Mouse (Mus musculus) embryonic facial prominence, embryonic 11.5 days (tissue): ENCODE data around the gene Alg11. TPM values are rescaled to one million over a fixed set of nuclear protein-coding genes. Genes with fewer than 3 reads are reported as not detected.

Experiments used
- ATAC-seq: fragments of 200-750 bp; cut with Nextera tagmentation; replicated peaks from 2 replicates; pipeline ENCODE4 v1.8.0; 2017; ENCODE audit warnings: low read depth; ENCODE audit not compliant: insufficient number of reproducible peaks, low FRiP score, low TSS enrichment
- DNase-seq: peaks from one replicate; pipeline ENCODE4 v3.0.0-alpha.2; 2015; ENCODE audit warnings: low spot score
- H3K27ac ChIP-seq: fragments of 300-500 bp; sonication (generic); replicated peaks from 2 replicates; pipeline ENCODE4 v1.5.1; 2014; ENCODE audit warnings: mild to moderate bottlenecking, low read depth, low read length, control low read depth
- H3K27me3 ChIP-seq: fragments of 300-500 bp; sonication (generic); 2 replicates; pipeline ENCODE4 v1.6.1; 2014; ENCODE audit warnings: mild to moderate bottlenecking, low read length, moderate library complexity, mixed read lengths; ENCODE audit not compliant: control insufficient read depth, insufficient read depth
- H3K36me3 ChIP-seq: fragments of 300-500 bp; sonication (generic); replicated peaks from 2 replicates; pipeline ENCODE4 v1.6.1; 2014; ENCODE audit warnings: low read depth, mild to moderate bottlenecking, low read length, moderate library complexity, mixed read lengths; ENCODE audit not compliant: control insufficient read depth, insufficient read depth
- H3K4me1 ChIP-seq: fragments of 300-500 bp; sonication (generic); 2 replicates; pipeline ENCODE4 v1.6.1; 2014; ENCODE audit warnings: low read length, mixed read lengths; ENCODE audit not compliant: control insufficient read depth, insufficient read depth
- H3K4me2 ChIP-seq: fragments of 300-500 bp; sonication (generic); 2 replicates; pipeline ENCODE4 v1.6.1; 2014; ENCODE audit warnings: low read depth, mild to moderate bottlenecking, control low read depth, low read length, moderate library complexity
- H3K4me3 ChIP-seq: fragments of 300-500 bp; sonication (generic); 2 replicates; pipeline ENCODE4 v1.5.1; 2014; ENCODE audit warnings: low read depth, low read length, control low read depth
- H3K9ac ChIP-seq: fragments of 300-500 bp; sonication (generic); replicated peaks from 2 replicates; pipeline ENCODE4 v1.6.1; 2014; ENCODE audit warnings: mild to moderate bottlenecking, control low read depth, low read length
- H3K9me3 ChIP-seq: fragments of 300-500 bp; sonication (generic); replicated peaks from 2 replicates; pipeline ENCODE4 v1.6.1; 2016; ENCODE audit warnings: mild to moderate bottlenecking, low read length, inconsistent platforms, mixed read lengths; ENCODE audit not compliant: control insufficient read depth
- WGBS: fragments of 180-500 bp; shearing (Covaris S2); extraction: QIAGEN DNeasy Blood & Tissue Kit; methylation state at CpG from one replicate; pipeline ENCODE4 v1.1.7; 2014; 5-methylcytosine and 5-hydroxymethylcytosine counted together
- polyA plus RNA-seq: library from polyadenylated mRNA; unstranded; fragments of >200 nt; fragmentation: Nextera tagmentation; extraction: Ambion mirVana; gene quantifications from 2 replicates; pipeline ENCODE4 v1.2.1, GENCODE M21; 2014

The Alg11 gene
- polyA plus RNA-seq, 1 experiment from 2014 or later: 35.4 TPM

- DNase-seq (no peak), ATAC-seq (no peak)
- Histone ChIP-seq H3K4me2 (no peak overlapping the region), H3K9ac (no peak overlapping the region), H3K27me3 (no peaks in the 10 kb centered on the region), H3K9me3 (no peaks in the 10 kb centered on the region), H3K4me1 (no peaks in the 10 kb centered on the region), H3K4me3 (no peak overlapping the region), H3K27ac (no peak overlapping the region), H3K36me3 (no peaks in the 10 kb centered on the region)
- WGBS: 89% methylated on average over 9 of the region's 9 CpGs
These were observed 18.9 kb downstream of the Alg11 start for GRCm38 (mm10) chr8:22079313-22080007.

GRCm38 (mm10) chr8:22089226-22089625, 28.7 kb downstream of the Alg11 start:
- no peak overlapping the region for H3K4me3 ChIP-seq
- no peak for DNase-seq
- no peaks in the 10 kb centered on the region for H3K9me3 ChIP-seq
- no peak for ATAC-seq
- H3K36me3 ChIP-seq: no peaks in the 10 kb centered on the region
- no peaks in the 10 kb centered on the region for H3K27me3 ChIP-seq
- H3K4me1 ChIP-seq: no peaks in the 10 kb centered on the region
- WGBS: 93% methylated on average over 4 of the region's 4 CpGs
- no peak overlapping the region for H3K9ac ChIP-seq
- H3K4me2 ChIP-seq: no peak overlapping the region
- no peak overlapping the region for H3K27ac ChIP-seq

GRCm38 (mm10) chr8:22091568-22091967, 31.0 kb downstream of the Alg11 start:
- H3K27ac ChIP-seq: no peak overlapping the region

GRCm38 (mm10) chr8:22107020-22107419, 46.5 kb downstream of the Alg11 start:
- Histone ChIP-seq H3K9me3 (no peaks in the 10 kb centered on the region), H3K36me3 (no peaks in the 10 kb centered on the region), H3K4me2 (no peak overlapping the region), H3K4me3 (no peak overlapping the region), H3K27me3 (no peaks in the 10 kb centered on the region), H3K4me1 (no peaks in the 10 kb centered on the region), H3K9ac (no peak overlapping the region), H3K27ac (no peak overlapping the region)
- 73% methylated on average over 4 of the region's 4 CpGs for WGBS
- ATAC-seq: no peak
- no peak for DNase-seq

More at GRCm38 (mm10) chr8:22091568-22091967, 31.0 kb downstream of the Alg11 start:
- H3K4me3 ChIP-seq: no peak overlapping the region
- H3K9ac ChIP-seq: no peak overlapping the region
- H3K9me3 ChIP-seq: no peaks in the 10 kb centered on the region
- H3K4me2 ChIP-seq: no peak overlapping the region
- WGBS: 54% methylated on average over 8 of the region's 8 CpGs
- no peaks in the 10 kb centered on the region for H3K36me3 ChIP-seq
- DNase-seq (peak; percentile 50), ATAC-seq (no peak)
- no peaks in the 10 kb centered on the region for H3K27me3 ChIP-seq
- H3K4me1 ChIP-seq: no peaks in the 10 kb centered on the region

Other genes starting within 250 kb of the Alg11 start
- not detected in 2 replicates for gene Defb50, start 237.2 kb upstream of the Alg11 start, polyA plus RNA-seq
- not detected in 2 replicates for gene Defb2, start 220.8 kb upstream of the Alg11 start, polyA plus RNA-seq
- not detected in 2 replicates for gene Defb10, start 201.8 kb upstream of the Alg11 start, polyA plus RNA-seq
- not detected in 2 replicates for gene Defb9, start 175.3 kb upstream of the Alg11 start, polyA plus RNA-seq
- not detected in 2 replicates for gene Defb11, start 154.3 kb upstream of the Alg11 start, polyA plus RNA-seq
- gene Defb15, start 128.0 kb upstream of the Alg11 start, polyA plus RNA-seq: not detected in 2 replicates
- gene Defb35, start 122.4 kb upstream of the Alg11 start, polyA plus RNA-seq: not detected in 2 replicates
- gene Defb13, start 114.0 kb upstream of the Alg11 start, polyA plus RNA-seq: not detected in 2 replicates
- not detected in 2 replicates for gene Fam90a1a, start 102.0 kb upstream of the Alg11 start, polyA plus RNA-seq
- gene Ccdc70, start 90.9 kb upstream of the Alg11 start, polyA plus RNA-seq: not detected in 2 replicates
- 0.90 and 1.4 TPM in 2 replicates for gene Atp7b, start 416 bp upstream of the Alg11 start, polyA plus RNA-seq
- 0.28 TPM in 1 of 2 replicates, not detected in the other for gene Nek5, start 64.3 kb downstream of the Alg11 start, polyA plus RNA-seq
- 7.1 TPM in 2 replicates for gene Nek3, start 105.7 kb downstream of the Alg11 start, polyA plus RNA-seq
- 62.6 and 66.9 TPM in 2 replicates for gene Ckap2, start 125.1 kb downstream of the Alg11 start, polyA plus RNA-seq
- gene Vps36, start 132.1 kb downstream of the Alg11 start, polyA plus RNA-seq: 38.6 and 41.1 TPM in 2 replicates
- gene Thsd1, start 166.6 kb downstream of the Alg11 start, polyA plus RNA-seq: 10.4 and 11.0 TPM in 2 replicates
- gene Tpte, start 222.7 kb downstream of the Alg11 start, polyA plus RNA-seq: not detected in 2 replicates